Mouse (Mus musculus) embryo, embryonic 9.5 days (tissue): ENCODE measurements around the gene Kazn.

Source experiments
- DNase-seq: peaks from one replicate; pipeline ENCODE4 v3.0.0-alpha.2; 2017; ENCODE audit errors: extremely low spot score

Kazn gene

GRCm38 (mm10) chr4:142242750-142243383 lies 3.7 kb upstream of the Kazn start:
- no peak for DNase-seq

DNA sequence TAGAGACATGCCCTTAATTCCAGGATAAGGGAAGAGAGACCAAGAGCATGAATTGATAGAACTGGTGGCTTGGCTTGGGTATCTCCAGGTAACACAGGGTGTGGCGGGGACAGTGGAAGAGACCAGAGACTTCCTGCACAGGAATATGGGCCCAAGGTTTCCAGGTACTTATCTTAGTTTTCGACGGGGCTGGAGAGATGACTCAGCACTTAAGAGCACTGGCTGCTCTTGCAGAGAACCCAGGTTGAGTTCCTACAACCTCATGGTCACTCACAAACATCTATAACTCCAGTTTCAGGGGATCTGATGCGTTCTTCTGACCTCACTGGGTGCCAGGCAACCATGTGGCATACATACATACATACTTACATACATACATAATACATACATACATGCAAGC lies 3.0 kb upstream of the Kazn start:
- no peak for DNase-seq

- DNase-seq = no peak
Observed at GRCm38 (mm10) chr4:142240874-142241273, 1.7 kb upstream of the Kazn start.

DNA sequence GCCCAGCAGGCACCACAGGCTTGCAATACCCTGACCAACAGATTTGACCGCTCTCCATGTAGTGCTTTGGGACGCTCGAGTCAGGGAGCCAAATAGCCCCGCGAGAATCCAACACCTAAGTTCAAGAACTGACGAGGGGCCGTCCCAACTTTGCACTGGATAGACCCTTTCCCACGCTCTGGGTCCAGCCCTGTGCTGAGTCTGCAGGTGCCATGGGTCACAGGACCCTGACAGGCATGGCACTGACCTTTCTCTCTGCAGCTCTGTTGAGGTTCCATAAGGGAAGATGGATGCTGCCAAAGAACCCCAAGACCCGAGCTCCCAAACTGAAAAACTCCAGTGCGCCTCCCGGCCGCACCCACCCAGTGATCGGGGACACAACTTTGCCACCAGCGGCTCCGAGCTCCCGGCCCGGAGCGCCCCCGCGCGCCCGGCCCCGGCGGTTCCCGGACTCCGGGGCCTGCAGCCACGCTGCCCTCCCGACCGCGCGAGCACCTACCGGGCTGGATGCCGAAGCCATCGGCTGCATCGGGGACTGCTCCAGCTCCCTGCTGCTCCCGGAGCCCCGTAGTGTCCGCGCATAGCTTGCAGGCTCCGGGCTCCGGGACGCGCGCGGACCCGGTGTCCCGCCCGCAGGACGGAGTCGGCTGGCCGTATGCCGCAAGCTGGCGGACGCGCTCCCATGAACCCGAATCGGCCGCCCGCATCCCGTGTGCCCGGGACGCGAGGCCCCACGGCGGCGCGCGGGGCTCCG lies 538 bp downstream of the Kazn start:
- DNase-seq = no peak

DNA sequence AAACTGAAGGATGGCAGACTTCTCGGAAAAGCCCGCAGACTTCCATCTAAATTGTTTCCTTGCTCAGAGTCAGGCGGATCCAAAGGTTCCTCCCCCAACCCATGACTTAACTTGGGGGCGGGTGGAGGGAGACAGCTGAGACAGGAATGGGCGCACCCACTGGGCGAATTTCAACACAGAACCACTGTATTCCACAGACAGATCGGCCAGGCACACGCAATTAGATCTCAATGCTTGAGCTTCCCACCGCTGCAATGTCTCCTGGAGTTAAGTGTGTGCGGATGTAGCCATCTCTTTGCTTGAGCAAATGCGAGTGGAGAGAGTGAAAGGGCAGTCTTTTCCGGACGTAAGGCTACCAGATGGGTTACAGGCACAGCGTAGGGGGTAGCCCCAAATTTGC lies 1.2 kb downstream of the Kazn start:
- DNase-seq = no peak

- no peak for DNase-seq
Observed at GRCm38 (mm10) chr4:142236681-142237080, 2.5 kb downstream of the Kazn start.

DNA sequence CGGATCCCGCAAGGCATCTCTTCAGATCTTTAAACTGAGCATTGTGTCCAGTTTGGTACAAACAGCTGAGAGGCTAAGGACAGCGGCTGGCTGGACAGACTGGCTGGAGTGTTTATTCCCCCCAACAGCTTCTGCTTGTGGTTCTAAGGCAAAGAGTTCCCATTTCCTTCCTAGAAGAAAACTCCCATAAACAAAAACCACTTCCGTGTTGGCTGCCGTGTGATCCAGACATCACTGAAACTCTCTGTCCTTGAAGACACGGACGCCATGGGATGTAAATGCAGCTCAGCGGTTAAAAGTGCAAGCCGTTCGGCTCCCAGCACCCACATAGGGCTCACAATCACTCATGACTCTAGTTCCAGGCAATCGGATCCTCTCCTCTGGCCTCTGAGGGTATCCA lies 3.8 kb downstream of the Kazn start:
- DNase-seq = no peak

- no peak for DNase-seq
Observed at GRCm38 (mm10) chr4:142234828-142235227, 4.4 kb downstream of the Kazn start.

GRCm38 (mm10) chr4:142228821-142229575 lies 10.2 kb downstream of the Kazn start:
- DNase-seq = no peak

- DNase-seq = peak; percentile 26
Observed at GRCm38 (mm10) chr4:142223898-142224645, 15.1 kb downstream of the Kazn start.

- no peak for DNase-seq
Observed at GRCm38 (mm10) chr4:142222385-142222784, 16.8 kb downstream of the Kazn start.

GRCm38 (mm10) chr4:142221757-142222072 lies 17.5 kb downstream of the Kazn start:
- no peak for DNase-seq

- DNase-seq = peak; percentile 68
Observed at GRCm38 (mm10) chr4:142221025-142221756, 18.0 kb downstream of the Kazn start.

- DNase-seq = no peak
Observed at GRCm38 (mm10) chr4:142218997-142219396, 20.2 kb downstream of the Kazn start.

GRCm38 (mm10) chr4:142217048-142217447 lies 22.2 kb downstream of the Kazn start:
- no peak for DNase-seq

DNA sequence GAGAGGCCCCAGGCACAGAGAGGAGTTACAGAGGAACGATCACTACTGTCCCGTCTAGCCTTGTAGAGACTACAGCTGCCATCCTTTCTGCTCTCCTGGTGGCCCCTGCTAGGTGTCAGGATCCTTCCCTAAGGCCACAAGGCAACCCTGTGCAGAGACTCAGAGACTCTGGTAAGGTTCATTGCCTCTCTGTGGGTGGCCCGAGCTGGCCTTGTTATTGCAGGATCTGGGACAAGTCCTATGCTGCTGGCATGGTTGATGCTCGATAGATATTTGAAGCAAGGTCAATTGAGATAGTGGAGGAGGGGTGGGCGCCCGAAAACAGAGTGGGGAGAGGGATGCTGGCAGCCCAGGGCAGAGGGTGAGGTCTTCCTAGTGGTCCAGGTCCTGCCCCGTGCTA lies 23.4 kb downstream of the Kazn start:
- DNase-seq = no peak

DNA sequence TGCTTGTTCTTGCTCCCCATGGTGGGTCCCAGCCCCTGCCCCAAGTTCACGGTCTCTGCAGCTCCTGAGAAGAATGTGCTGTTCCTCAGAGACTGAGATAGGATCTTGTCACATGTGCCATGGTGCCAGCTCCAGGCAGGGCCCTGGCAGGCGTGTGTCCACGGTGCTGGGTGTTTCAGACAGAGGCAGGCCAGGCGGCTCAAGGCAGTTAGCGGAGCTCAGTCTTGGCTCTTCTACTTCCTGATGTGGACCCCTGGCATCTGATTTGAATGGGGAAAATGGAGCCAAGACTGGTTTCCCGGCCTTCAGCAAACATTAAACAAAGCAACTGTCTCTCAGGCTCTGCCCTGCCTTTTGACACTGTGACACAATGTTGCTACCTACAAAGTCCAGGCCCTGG lies 24.7 kb downstream of the Kazn start:
- DNase-seq = no peak

DNA sequence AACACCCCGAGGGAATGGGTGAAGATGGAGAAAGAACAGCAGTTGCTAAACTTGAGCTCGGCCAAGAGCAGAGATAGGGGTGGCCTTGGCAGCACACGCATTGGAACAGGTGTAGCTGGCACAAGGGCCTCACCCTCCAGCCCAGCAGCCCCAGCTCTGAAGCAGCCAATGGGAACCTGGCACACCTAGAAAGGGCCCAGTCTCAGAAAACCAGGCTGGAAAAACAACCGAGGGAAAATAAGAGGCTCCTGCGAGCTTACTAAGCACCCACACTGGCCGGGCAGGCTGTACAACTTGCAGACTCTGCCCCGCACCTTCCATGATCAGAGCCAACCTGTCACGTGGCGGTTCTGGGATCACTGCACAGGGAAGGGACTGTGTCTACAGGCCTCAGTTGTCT lies 26.8 kb downstream of the Kazn start:
- no peak for DNase-seq

- DNase-seq = no peak
Observed at GRCm38 (mm10) chr4:142209884-142210283, 29.3 kb downstream of the Kazn start.

DNA sequence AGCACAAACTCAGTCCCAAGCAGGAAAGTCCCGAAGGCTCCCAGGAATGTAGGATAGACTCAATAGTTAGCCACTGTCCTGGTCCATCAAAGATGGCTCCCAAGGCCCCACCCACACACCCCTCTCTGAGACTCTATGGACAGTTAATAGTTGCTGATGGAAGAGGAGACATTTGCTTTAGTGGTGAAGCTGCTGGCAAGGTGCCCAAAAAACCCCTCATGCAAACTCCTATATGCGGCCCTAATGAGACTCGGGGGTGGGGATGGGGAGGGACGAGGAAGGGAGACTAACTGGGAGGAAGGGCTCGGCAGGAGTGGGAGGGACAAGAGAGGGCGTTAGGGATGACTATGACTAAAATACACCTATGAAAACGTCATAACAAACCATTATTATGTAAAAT lies 29.7 kb downstream of the Kazn start:
- DNase-seq = no peak

GRCm38 (mm10) chr4:142205693-142206092 lies 33.5 kb downstream of the Kazn start:
- no peak for DNase-seq

DNA sequence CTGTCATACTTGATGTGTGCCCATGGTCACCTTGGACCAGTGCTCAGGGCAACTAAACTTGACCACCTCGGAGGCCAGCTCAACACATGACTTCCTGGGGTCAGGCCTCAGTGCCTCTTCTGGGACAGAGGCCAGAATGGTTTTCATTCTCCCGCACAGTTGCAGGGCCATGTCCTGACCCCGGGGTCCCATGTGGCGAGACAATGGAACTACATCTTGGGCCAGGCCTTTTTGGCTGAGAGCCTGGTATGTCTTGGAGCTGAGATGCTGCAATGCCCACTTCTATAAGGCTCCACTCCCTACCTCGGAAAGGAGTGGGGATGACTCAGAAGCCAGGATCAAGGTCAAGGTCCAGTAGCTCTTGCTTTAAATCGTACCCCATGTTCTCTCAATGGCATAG lies 42.6 kb downstream of the Kazn start:
- no peak for DNase-seq
